18 mouse cellular contexts compared by ENCODE assay signal in genomic region chr17:46847206-46847605, GRCm38 (mm10). TPM values are rescaled to one million over a fixed set of nuclear protein-coding genes. Genes with fewer than 3 reads are reported as not detected.
DNase-seq lines count a peak whose midpoint lies in the region; TF ChIP-seq lines count a peak whose summit lies in the region.
"Had no signal": no experiment of that assay in that cellular context is flagged by ENCODE, and none has a peak within 500 bp of the region (broad histone marks: within the 10 kb centered on the region; RNA-seq: fewer than 3 reads in every experiment).

No protein-coding gene starts in this region.

- peak overlapping the region; percentile 94 for H3K27ac ChIP-seq in ES-E14 (ENCODE audit: insufficient read depth, low read depth, low read length, poor library complexity, severe bottlenecking)
- H3K27ac ChIP-seq: embryonic facial prominence, embryonic 10.5 days; embryonic facial prominence, embryonic 12.5 days; forebrain, embryonic 13.5 days; forebrain, embryonic 15.5 days had no signal

- in situ Hi-C loops in ES-E14 (cut with MboI; ENCODE audit: low sequenced_read_pairs in 2 of 2, unreplicated experiment in 2 of 2), result no loop called here

- H3K4me1 ChIP-seq in E14TG2a.4 (replicated peaks; ENCODE audit: low read depth, low read length) (peaks cover 92% of the 10 kb centered on the region), ES-E14 (ENCODE audit: control insufficient read depth in 2 of 2, insufficient read depth in 2 of 2, low read length in 2 of 2, poor library complexity in 1 of 2) (peaks cover 0 to 22% of the 10 kb centered on the region in 2 experiments)
- H3K4me1 ChIP-seq: embryonic facial prominence, embryonic 12.5 days had no signal

- DNase-seq in ES-E14 (ENCODE audit: low read depth, low spot score) (no peak), ZHBTc4 (ENCODE audit: low read depth, low spot score) (peak; percentile 62)
- DNase-seq in adrenal gland, adult 2 months, result no peak
- DNase-seq in adrenal gland, postnatal 14 days, result no peak
- DNase-seq: adrenal gland, adult 8-10 months; adrenal gland, postnatal 25 days; cerebellum, adult 11-12 months; cerebellum, adult 2 months; cerebellum, adult 9-10 months; cerebellum, postnatal 10 days; cerebellum, postnatal 25 days; forebrain, postnatal 0 days had no signal

- H3K36me3 ChIP-seq in E14TG2a.4 (ENCODE audit: insufficient read depth, low read length) (peaks cover 26% of the 10 kb centered on the region), ES-E14 (ENCODE audit: control insufficient read depth, insufficient read depth, low read length, poor library complexity, severe bottlenecking) (peaks cover 2% of the 10 kb centered on the region; the same call in 1 of the 2 replicates)
- H3K36me3 ChIP-seq: embryonic facial prominence, embryonic 10.5 days; forebrain, embryonic 15.5 days had no signal

- TF ChIP-seq CTCF in E14TG2a.4 (conservative IDR thresholded peaks at IDR 0.05; ENCODE audit: low read length), result no peak

- H3K9me3 ChIP-seq in E14TG2a.4 (ENCODE audit: low read length) (no peaks in the 10 kb centered on the region), ES-E14 (ENCODE audit: control insufficient read depth, insufficient read depth, low read depth, low read length) (no peaks in the 10 kb centered on the region)
- H3K9me3 ChIP-seq: embryonic facial prominence, embryonic 10.5 days; embryonic facial prominence, embryonic 12.5 days; forebrain, embryonic 13.5 days; forebrain, embryonic 15.5 days had no signal

- H3K27me3 ChIP-seq in E14TG2a.4 (ENCODE audit: insufficient read depth, low read length), result no peaks in the 10 kb centered on the region
- H3K27me3 ChIP-seq: CH12.LX; embryonic facial prominence, embryonic 12.5 days; forebrain, embryonic 13.5 days; forebrain, embryonic 15.5 days had no signal

- H3K4me3 ChIP-seq in E14TG2a.4 (replicated peaks; ENCODE audit: low read length) (peak overlapping the region; percentile 48), ES-E14 (ENCODE audit: insufficient read depth in 1 of 2, low read depth in 1 of 2, low read length in 2 of 2, poor library complexity in 1 of 2, severe bottlenecking in 1 of 2) (peak overlapping the region in 1 of 2 experiments; percentile 17; a peak in 1 of 4 replicates)
- H3K4me3 ChIP-seq: embryonic facial prominence, embryonic 10.5 days; embryonic facial prominence, embryonic 12.5 days; forebrain, embryonic 13.5 days; forebrain, embryonic 15.5 days had no signal

- H3K9ac ChIP-seq in ES-E14 (ENCODE audit: insufficient read depth, low read depth, low read length, poor library complexity, severe bottlenecking), result peak overlapping the region; percentile 20
- H3K9ac ChIP-seq: embryonic facial prominence, embryonic 12.5 days; forebrain, embryonic 13.5 days; forebrain, embryonic 15.5 days; forebrain, postnatal 0 days had no signal

TF ChIP-seq in ES-E14, 5 proteins besides CTCF, POLR2A, EP300 and RAD21:
- TF ChIP-seq ZNF384 (IDR thresholded peaks at IDR 0.05; ENCODE audit: low read depth, low read length) (peak; percentile 54; the same call in 1 of the 2 replicates), CHD2 (IDR thresholded peaks at IDR 0.05; ENCODE audit: low read depth, low read length) (no peak)

RNA-seq across cellular contexts. Expression of gene Bicral, which starts 11.1 kb away (rescaled TPM):
- total RNA-seq in ES-E14 (2012; rRNA removed), result 20.2 and 27.1 TPM in 2 replicates
- 10 to 100 TPM; 22.6 to 25.1 TPM for total RNA-seq in adrenal gland, adult 2 months (2021)
- 6.1 and 7.7 TPM in 2 replicates for polyA plus RNA-seq in adrenal gland, adult 2 months (2012; rRNA removed)
- 19.4 and 20.1 TPM in 2 replicates for total RNA-seq in adrenal gland, postnatal 14 days (2021)

RNA-seq across cellular contexts. Expression of gene Tbcc, which starts 43.3 kb away (rescaled TPM):
- total RNA-seq in ES-E14 (2012; rRNA removed), result 20.5 and 30.0 TPM in 2 replicates
- total RNA-seq in adrenal gland, adult 2 months (2021), result 10 to 100 TPM; 13.1 to 23.8 TPM
- 17.2 and 18.5 TPM in 2 replicates for polyA plus RNA-seq in adrenal gland, adult 2 months (2012; rRNA removed)
- 20.6 and 20.7 TPM in 2 replicates for total RNA-seq in adrenal gland, postnatal 14 days (2021)
